Mouse (Mus musculus) testis, adult 2 months (tissue): ENCODE results near the gene Vsig10.

Experiments
- CTCF ChIP-seq: fragments of 200-500 bp; IDR thresholded peaks from 2 replicates; pipeline ENCODE4 v1.5.1; 2012; ENCODE audit warnings: low read depth, mild to moderate bottlenecking, inconsistent platforms, low read length, moderate library complexity; ENCODE audit not compliant: control insufficient read depth, insufficient read depth, insufficient replicate concordance
- POLR2A ChIP-seq: fragments of 200-500 bp; IDR thresholded peaks from 2 replicates; pipeline ENCODE4 v1.6.1; 2012; ENCODE audit warnings: low read depth, mild to moderate bottlenecking, inconsistent platforms, low read length, moderate library complexity; ENCODE audit not compliant: control insufficient read depth

- TF ChIP-seq CTCF (peak; percentile 63; the same call in 1 of the 2 replicates), POLR2A (no peak)
These were observed 13.9 kb upstream of the Vsig10 start for GRCm38 (mm10) chr5:117304947-117305346.
